Mouse (Mus musculus) heart, adult 2 months (tissue): ENCODE measurements at regions not wholly inside any gene's neighbourhood (a gene's known extent, or its start where the extent isn't known, plus 50 kb on each side); places are given as distances from the start of the nearest gene placed in this dataset.

Experiments used
- DNase-seq, 2 experiments: peaks; one replicate each; pipeline ENCODE4 v3.0.0; 2021
- H3K27ac ChIP-seq: fragments of 200-600 bp; 2 replicates; pipeline ENCODE4 v1.8.1; 2022
- H3K27me3 ChIP-seq: fragments of 200-500 bp; 2 replicates; pipeline ENCODE4 v1.6.1; 2012; ENCODE audit warnings: mild to moderate bottlenecking, low read length, inconsistent platforms, mixed read lengths; ENCODE audit not compliant: control insufficient read depth, insufficient read depth
- H3K36me3 ChIP-seq: fragments of 200-500 bp; 2 replicates; pipeline ENCODE4 v1.6.1; 2012; ENCODE audit warnings: low read length, inconsistent platforms; ENCODE audit not compliant: control insufficient read depth, insufficient read depth
- H3K4me1 ChIP-seq: fragments of 200-500 bp; 2 replicates; pipeline ENCODE4 v1.6.1; 2011; ENCODE audit warnings: low read length; ENCODE audit not compliant: control insufficient read depth, insufficient read depth
- H3K4me3 ChIP-seq: fragments of 200-600 bp; 2 replicates; pipeline ENCODE4 v1.8.1; 2022
- H3K79me2 ChIP-seq: fragments of 200-500 bp; replicated peaks from 2 replicates; pipeline ENCODE4 v1.6.1; 2012; ENCODE audit warnings: mild to moderate bottlenecking, inconsistent platforms, low read length, moderate library complexity, mixed read lengths; ENCODE audit not compliant: control insufficient read depth, insufficient read depth
- H3K9ac ChIP-seq: fragments of 200-500 bp; 2 replicates; pipeline ENCODE4 v1.6.1; 2012; ENCODE audit warnings: low read depth, mild to moderate bottlenecking, control low read depth, inconsistent platforms, low read length, mixed read lengths
- CTCF ChIP-seq: fragments of 200-600 bp; IDR thresholded peaks from 2 replicates; pipeline ENCODE4 v1.8.1; 2022; ENCODE audit warnings: antibody characterized with exemption, mild to moderate bottlenecking, moderate library complexity
- EP300 ChIP-seq: fragments of 200-500 bp; IDR thresholded peaks from 2 replicates; pipeline ENCODE4 v1.6.1; 2011; ENCODE audit warnings: low read depth, low read length, control low read depth; ENCODE audit not compliant: insufficient read depth
- POLR2A ChIP-seq: fragments of 200-500 bp; IDR thresholded peaks from 2 replicates; pipeline ENCODE4 v1.6.1; 2011; ENCODE audit warnings: mild to moderate bottlenecking, low read depth, low read length, control low read depth; ENCODE audit not compliant: insufficient read depth
- WGBS: fragments of 180-500 bp; shearing (Covaris S2); methylation state at CpG from one replicate; pipeline ENCODE4 v1.1.7; 2018; 5-methylcytosine and 5-hydroxymethylcytosine counted together
- intact Hi-C: fragments of 180-260 bp; cut with DNase I; formaldehyde crosslinking; loops from one replicate; pipeline ENCODE4 v1.15.1; 2025

DNA sequence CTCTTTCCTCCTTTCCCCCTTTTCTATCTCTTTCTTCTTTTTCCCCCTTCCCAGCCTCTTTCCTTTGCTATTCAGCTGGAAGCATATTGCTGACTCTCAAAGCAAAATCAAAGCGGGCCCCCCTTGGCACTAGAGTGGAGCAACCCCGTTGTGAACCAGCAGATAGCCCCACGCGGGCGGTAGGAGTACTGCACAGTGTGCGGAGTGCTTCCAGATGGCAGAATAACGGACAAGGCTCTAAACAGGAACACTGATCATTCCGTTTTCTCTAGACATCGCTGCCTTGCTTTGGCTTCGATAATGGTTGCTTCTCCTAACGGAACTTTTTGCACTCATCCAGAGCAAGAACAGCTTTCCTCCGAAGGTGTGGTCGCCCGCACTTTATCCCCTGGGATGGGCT lies 193.0 kb downstream of the En1 start:
- Histone ChIP-seq H3K27ac (no peak overlapping the region), H3K27me3 (no peaks in the 10 kb centered on the region), H3K4me1 (no peaks in the 10 kb centered on the region), H3K9ac (no peak overlapping the region), H3K4me3 (no peak overlapping the region), H3K79me2 (no peaks in the 10 kb centered on the region), H3K36me3 (no peaks in the 10 kb centered on the region)
- WGBS = 64% methylated on average over 14 of the region's 14 CpGs
- intact Hi-C loops = no loop called here
- TF ChIP-seq POLR2A = no peak
- no peak for TF ChIP-seq EP300
- TF ChIP-seq CTCF = peak; percentile 45
- peak; percentile 4 to 28 for DNase-seq

DNA sequence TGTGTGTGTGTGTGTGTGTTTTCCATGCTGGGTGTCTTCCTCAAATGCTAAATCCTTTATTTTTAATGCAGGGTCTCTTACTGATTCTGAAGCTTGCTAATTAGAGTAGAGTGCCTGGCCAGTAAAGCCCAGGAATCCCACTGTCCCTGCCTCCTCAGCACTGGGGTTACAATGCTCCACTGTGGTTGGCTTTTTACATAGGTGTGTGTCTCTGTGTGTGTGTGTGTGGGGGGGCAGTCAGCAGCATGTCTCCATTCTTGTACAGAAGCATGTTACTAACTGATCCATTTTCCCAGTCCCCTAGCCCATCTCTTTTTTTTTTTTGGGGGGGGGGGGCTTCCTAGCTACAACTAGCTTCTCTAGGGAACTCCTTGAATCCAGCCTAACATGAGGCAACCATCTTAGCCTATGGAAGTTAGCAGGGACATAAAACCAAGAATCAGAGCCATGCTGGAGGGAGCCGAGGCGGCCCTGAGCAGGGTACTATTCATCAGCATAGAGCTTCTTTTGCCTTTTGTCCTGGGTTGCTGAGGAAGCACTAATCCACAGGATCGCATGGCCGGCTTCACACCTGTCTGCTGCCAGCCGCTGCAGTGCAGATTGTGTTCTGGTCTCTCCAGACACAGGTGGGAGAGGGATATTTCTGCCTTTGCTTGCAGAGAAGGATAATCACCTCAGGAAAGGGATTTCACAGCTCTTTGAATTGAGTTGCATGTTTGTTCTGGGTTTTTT lies 199.2 kb downstream of the En1 start:
- TF ChIP-seq EP300 = no peak
- Histone ChIP-seq H3K27ac (no peak overlapping the region), H3K36me3 (no peaks in the 10 kb centered on the region), H3K4me1 (no peaks in the 10 kb centered on the region), H3K4me3 (no peak overlapping the region), H3K9ac (no peak overlapping the region), H3K27me3 (no peaks in the 10 kb centered on the region), H3K79me2 (no peaks in the 10 kb centered on the region)
- WGBS = 60% methylated on average over 5 of the region's 5 CpGs
- intact Hi-C loops = no loop called here
- DNase-seq = no peak

DNA sequence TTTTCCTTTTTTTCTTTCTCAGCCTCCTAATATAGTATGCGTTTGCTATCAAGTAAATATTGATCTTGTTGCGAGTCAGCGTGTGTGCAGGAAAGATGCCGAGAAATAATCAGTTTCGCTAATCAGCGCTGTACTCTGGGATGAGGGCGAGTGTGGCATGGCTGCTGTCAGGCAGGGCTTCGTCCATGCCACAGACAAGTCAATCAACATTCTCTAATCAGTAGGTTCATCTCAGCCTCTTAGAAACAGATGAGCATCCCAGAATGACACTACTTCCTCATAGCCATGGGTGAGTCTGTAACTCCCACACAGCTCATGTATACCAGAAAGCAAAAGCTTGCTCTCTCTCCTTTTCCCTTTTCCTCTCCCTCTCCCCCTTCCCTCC lies 199.8 kb downstream of the En1 start:
- intact Hi-C loops = no loop called here
- H3K4me1 ChIP-seq = no peaks in the 10 kb centered on the region
- DNase-seq = no peak
- H3K27ac ChIP-seq = no peak overlapping the region
- no peaks in the 10 kb centered on the region for H3K36me3 ChIP-seq
- no peaks in the 10 kb centered on the region for H3K79me2 ChIP-seq
- TF ChIP-seq EP300 (no peak), CTCF (no peak), POLR2A (no peak)
- WGBS = 73% methylated on average over 8 of the region's 8 CpGs
- no peaks in the 10 kb centered on the region for H3K27me3 ChIP-seq
- no peak overlapping the region for H3K4me3 ChIP-seq
- no peak overlapping the region for H3K9ac ChIP-seq

DNA sequence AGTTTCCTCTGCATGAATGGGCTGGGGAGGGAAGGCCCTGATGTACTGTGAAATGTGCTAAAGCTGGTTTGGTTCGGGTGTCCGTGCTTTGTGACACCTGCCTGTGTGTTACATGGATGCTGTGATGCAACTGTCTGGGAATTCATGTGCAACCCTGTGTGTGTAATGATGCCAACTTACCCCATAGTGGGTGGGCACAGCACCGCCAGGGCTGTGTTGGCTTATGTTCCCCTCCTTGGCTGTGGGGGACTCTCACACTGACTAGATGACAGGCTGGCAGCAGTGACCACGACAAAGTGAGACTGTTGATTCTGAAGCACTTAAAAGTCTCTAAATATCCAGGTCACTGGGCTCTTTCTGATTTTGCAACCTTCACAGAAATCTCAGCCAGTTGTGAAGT lies 212.2 kb downstream of the En1 start:
- H3K27me3 ChIP-seq = no peaks in the 10 kb centered on the region
- DNase-seq = no peak
- H3K79me2 ChIP-seq = no peaks in the 10 kb centered on the region
- no peak overlapping the region for H3K9ac ChIP-seq
- no peak overlapping the region for H3K27ac ChIP-seq
- no peaks in the 10 kb centered on the region; the same call in 1 of the 2 replicates for H3K4me1 ChIP-seq
- H3K36me3 ChIP-seq = no peaks in the 10 kb centered on the region; the same call in 1 of the 2 replicates
- 65% methylated on average over 4 of the region's 4 CpGs for whole genome bisulfite sequencing
- no peak overlapping the region for H3K4me3 ChIP-seq
- no peak for TF ChIP-seq POLR2A
- TF ChIP-seq CTCF = no peak
- TF ChIP-seq EP300 = no peak
- intact Hi-C loops = loop anchor here (10.0 kb wide), 1 partner anchor 110 kb away; no protein-coding TSS in a partner anchor

DNA sequence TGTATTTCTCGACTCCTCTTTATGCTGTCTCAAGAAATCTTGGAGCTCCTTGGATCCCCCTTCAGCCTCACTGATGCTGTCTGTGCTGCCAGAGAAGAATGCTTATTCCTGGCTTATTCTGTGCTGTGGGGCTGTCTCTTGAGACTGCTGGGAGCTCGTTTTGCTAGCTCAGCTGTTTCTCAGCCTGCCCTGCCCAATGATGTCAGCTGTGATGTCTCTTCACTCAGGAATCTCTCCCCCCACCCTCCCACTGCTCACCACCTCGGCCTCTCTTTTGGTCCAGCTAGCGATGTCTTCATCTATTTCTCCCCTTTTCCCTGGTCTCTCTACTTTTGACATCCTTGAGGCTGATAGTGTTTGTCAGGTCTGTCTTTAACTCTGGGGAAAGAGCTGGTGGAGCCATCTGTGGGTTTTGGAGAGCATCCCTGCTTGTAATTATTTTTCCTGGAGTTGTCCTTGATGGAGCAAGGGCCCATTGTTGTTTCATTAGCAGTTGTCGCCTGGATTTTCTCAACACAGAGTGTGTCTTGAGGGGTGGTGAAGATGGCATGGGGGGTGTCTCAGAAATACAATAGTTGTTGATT lies 214.1 kb downstream of the En1 start:
- no peak overlapping the region for H3K9ac ChIP-seq
- WGBS = 45% methylated on average over 5 of the region's 5 CpGs
- no peak overlapping the region for H3K4me3 ChIP-seq
- H3K79me2 ChIP-seq = no peaks in the 10 kb centered on the region
- TF ChIP-seq CTCF (no peak), EP300 (no peak), POLR2A (no peak)
- intact Hi-C loops = loop anchor here (10.0 kb wide), 1 partner anchor 112 kb away; no protein-coding TSS in a partner anchor
- no peaks in the 10 kb centered on the region for H3K27me3 ChIP-seq
- H3K36me3 ChIP-seq = no peaks in the 10 kb centered on the region; the same call in 1 of the 2 replicates
- H3K27ac ChIP-seq = no peak overlapping the region
- DNase-seq = no peak
- no peaks in the 10 kb centered on the region; the same call in 1 of the 2 replicates for H3K4me1 ChIP-seq

DNA sequence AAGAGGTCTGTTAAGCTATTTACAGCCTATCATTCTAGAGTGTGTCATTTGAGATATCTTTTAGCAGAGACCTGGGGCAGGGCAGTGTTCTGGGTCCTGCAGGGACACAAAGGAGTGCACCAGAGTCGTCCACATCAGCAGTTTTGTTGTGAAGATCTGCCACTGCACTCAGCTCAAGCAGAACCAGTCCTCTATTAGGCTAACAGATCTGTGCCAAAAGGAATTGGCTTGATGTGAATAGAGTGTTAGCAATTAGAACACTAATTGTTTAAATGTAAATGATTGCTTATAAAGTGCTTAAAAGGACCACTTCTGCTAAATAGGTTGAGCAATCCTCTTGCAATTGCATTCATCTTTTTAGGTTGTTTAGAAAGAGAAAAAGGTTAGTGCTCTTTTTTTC lies 215.3 kb downstream of the En1 start:
- H3K27ac ChIP-seq = no peak overlapping the region
- no peak overlapping the region for H3K9ac ChIP-seq
- H3K36me3 ChIP-seq = no peaks in the 10 kb centered on the region; the same call in 1 of the 2 replicates
- DNase-seq = no peak
- WGBS = 19% methylated on average over 1 of the region's 1 CpGs
- no peaks in the 10 kb centered on the region; the same call in 1 of the 2 replicates for H3K4me1 ChIP-seq
- no peak overlapping the region for H3K4me3 ChIP-seq
- no peaks in the 10 kb centered on the region for H3K79me2 ChIP-seq
- intact Hi-C loops = loop anchor here (10.0 kb wide), 1 partner anchor 113 kb away; no protein-coding TSS in a partner anchor
- TF ChIP-seq CTCF (no peak), EP300 (no peak), POLR2A (no peak)
- H3K27me3 ChIP-seq = no peaks in the 10 kb centered on the region
